ENCODE assay signal across 9 mouse cellular contexts in the genomic region with DNA sequence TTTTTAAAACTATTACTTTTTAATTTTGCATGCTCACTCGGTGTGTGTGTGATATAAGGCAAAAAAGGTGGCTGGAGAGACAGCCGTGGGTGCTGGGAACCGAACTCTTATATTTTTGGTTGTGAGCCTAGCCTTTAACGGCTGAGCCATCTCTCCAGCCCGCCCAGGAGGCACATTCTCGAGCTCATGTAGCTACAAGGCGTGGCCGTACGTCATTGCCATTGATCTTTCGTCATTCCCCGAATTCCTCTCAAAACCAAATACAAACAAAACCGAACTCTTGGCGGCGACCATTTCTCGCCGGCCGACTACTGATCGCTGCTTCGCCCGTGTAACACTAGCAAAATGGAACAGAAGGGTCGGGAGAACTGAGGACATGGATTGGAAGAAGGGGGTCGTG. TPM values are rescaled to one million over a fixed set of nuclear protein-coding genes. Genes with fewer than 3 reads are reported as not detected.
DNase-seq lines count a peak whose midpoint lies in the region; ATAC-seq and TF ChIP-seq lines count a peak whose summit lies in the region.
"Not testable (repeated sequence)": the region's sequence is repeated elsewhere in the genome, so short reads cannot be mapped to it uniquely, and the experiment has no call there.
"Had no signal": no experiment of that assay in that cellular context is flagged by ENCODE, and none has a peak within 500 bp of the region (broad histone marks: within the 10 kb centered on the region; RNA-seq: fewer than 3 reads in every experiment).

No protein-coding gene starts in this region.

- not testable (repeated sequence) for TF ChIP-seq POLR2A in liver, adult 2 months (IDR thresholded peaks at IDR 0.05; ENCODE audit: extremely low read depth, insufficient read depth, low read length)

- peak overlapping the region; percentile 55 for H3K4me2 ChIP-seq in heart, embryonic 12.5 days
- peak overlapping the region; percentile 47 for H3K4me2 ChIP-seq in kidney, embryonic 16.5 days (replicated peaks; ENCODE audit: low read depth, low read length)

- peak overlapping the region; percentile 67 for H3K4me3 ChIP-seq in erythroblast, embryonic 14.5 days (replicated peaks)
- H3K4me3 ChIP-seq in heart, embryonic 12.5 days = peak overlapping the region; percentile 71
- peak overlapping the region; percentile 71 for H3K4me3 ChIP-seq in kidney, embryonic 16.5 days (ENCODE audit: low read length)
- peak overlapping the region; percentile 79 for H3K4me3 ChIP-seq in liver, adult 2 months (ENCODE audit: insufficient read depth, low read depth, low read length)

- peak overlapping the region; percentile 62 for H3K27ac ChIP-seq in heart, embryonic 12.5 days (ENCODE audit: poor library complexity, severe bottlenecking)
- peak overlapping the region; percentile 85 for H3K27ac ChIP-seq in kidney, embryonic 16.5 days (ENCODE audit: low read length)
- peak overlapping the region; percentile 70 for H3K27ac ChIP-seq in liver, adult 2 months (replicated peaks; ENCODE audit: insufficient read depth, low read depth, low read length)

- peak; percentile 95 for DNase-seq in CD4-positive, CD25-positive, alpha-beta regulatory T cell, adult 2 months (ENCODE audit: low read depth, low spot score)
- peak; percentile 74 for DNase-seq in brain, embryonic 18.5 days (ENCODE audit: low read depth, low spot score)
- DNase-seq in liver, adult 2 months (ENCODE audit: extremely low read depth, low read depth, low spot score) = peak; percentile 83
- DNase-seq in spleen, postnatal 36 days (ENCODE audit: low spot score in 2 of 2) = peak; percentile 83 to 86

- ATAC-seq in heart, embryonic 12.5 days (ENCODE audit: insufficient number of reproducible peaks, low FRiP score) = peak; percentile 44
- ATAC-seq in kidney, embryonic 16.5 days (ENCODE audit: low FRiP score, low TSS enrichment) = peak; percentile 42; the same call in 1 of the 2 replicates
- ATAC-seq in monocyte, adult 5-6 weeks (replicated peaks; ENCODE audit: insufficient number of reproducible peaks, low FRiP score, low TSS enrichment, poor library complexity, severe bottlenecking) = peak; percentile 42

- H3K79me2 ChIP-seq in liver, adult 2 months (ENCODE audit: control insufficient read depth, insufficient read depth, low read length) = not testable (repeated sequence)

- not testable (repeated sequence) for TF ChIP-seq CTCF in liver, adult 2 months (IDR thresholded peaks at IDR 0.05; ENCODE audit: low read depth, low read length)

- not testable (repeated sequence) for H3K27me3 ChIP-seq in erythroblast, embryonic 14.5 days (ENCODE audit: control insufficient read depth); heart, embryonic 12.5 days (replicated peaks); kidney, embryonic 16.5 days (ENCODE audit: insufficient read depth, low read length); liver, adult 2 months (ENCODE audit: control insufficient read depth, insufficient read depth, low read length)

- H3K9me3 ChIP-seq in erythroblast, embryonic 14.5 days (ENCODE audit: control insufficient read depth, low read length); heart, embryonic 12.5 days (replicated peaks); kidney, embryonic 16.5 days (ENCODE audit: low read length): not testable (repeated sequence)

- under 1% methylated on average over 22 of the region's 22 CpGs for WGBS in heart, embryonic 12.5 days
- under 1% methylated on average over 22 of the region's 22 CpGs for WGBS in kidney, embryonic 16.5 days
- under 1% methylated on average over 22 of the region's 22 CpGs for WGBS in liver, adult 2 months

- not testable (repeated sequence) for H3K36me3 ChIP-seq in erythroblast, embryonic 14.5 days (ENCODE audit: control insufficient read depth); heart, embryonic 12.5 days; kidney, embryonic 16.5 days (ENCODE audit: insufficient read depth, low read length); liver, adult 2 months (ENCODE audit: control insufficient read depth, insufficient read depth, low read length)

- peaks cover 34% of the 10 kb centered on the region for H3K4me1 ChIP-seq in erythroblast, embryonic 14.5 days (ENCODE audit: control insufficient read depth)
- not testable (repeated sequence) for H3K4me1 ChIP-seq in heart, embryonic 12.5 days (replicated peaks); kidney, embryonic 16.5 days (ENCODE audit: insufficient read depth, low read length); liver, adult 2 months (ENCODE audit: control insufficient read depth, insufficient read depth, low read length)

- H3K9ac ChIP-seq in heart, embryonic 12.5 days = peak overlapping the region; percentile 78
- peak overlapping the region; percentile 74 for H3K9ac ChIP-seq in kidney, embryonic 16.5 days (replicated peaks; ENCODE audit: low read length)
- H3K9ac ChIP-seq in liver, adult 2 months (ENCODE audit: low read depth, low read length) = peak overlapping the region; percentile 73

RNA-seq across cellular contexts. Expression of gene Klrb1c, which starts 29.0 kb away (rescaled TPM):
- not detected in 2 replicates for polyA plus RNA-seq in erythroblast, embryonic 14.5 days (2012)
- not detected in 2 replicates for polyA plus RNA-seq in heart, embryonic 12.5 days (2016; fragmentation: Nextera tagmentation; extraction: Ambion mirVana)
- polyA plus RNA-seq in kidney, embryonic 16.5 days (2015; fragmentation: Nextera tagmentation; extraction: Ambion mirVana) = 0.06 and 0.30 TPM in 2 replicates
- 0.74 and 1.1 TPM in 2 replicates for total RNA-seq in liver, adult 2 months (2014; rRNA removed)
- polyA plus RNA-seq in liver, adult 2 months (2012; rRNA removed) = 0.13 and 0.17 TPM in 2 replicates
- 160 to 719 TPM (median 207 TPM) in 3 replicates for total RNA-seq in monocyte, adult 5-6 weeks (2017)

RNA-seq across cellular contexts. Expression of gene Klrb1, which starts 37.2 kb away (rescaled TPM):
- polyA plus RNA-seq in erythroblast, embryonic 14.5 days (2012) = not detected in 2 replicates
- not detected in 2 replicates for polyA plus RNA-seq in heart, embryonic 12.5 days (2016; fragmentation: Nextera tagmentation; extraction: Ambion mirVana)
- polyA plus RNA-seq in kidney, embryonic 16.5 days (2015; fragmentation: Nextera tagmentation; extraction: Ambion mirVana) = not detected in 2 replicates
- not detected in 2 replicates for total RNA-seq in liver, adult 2 months (2014; rRNA removed)
- not detected in 2 replicates for polyA plus RNA-seq in liver, adult 2 months (2012; rRNA removed)
- 8.4 to 20.4 TPM in 2 of 3 replicates, not detected in the other for total RNA-seq in monocyte, adult 5-6 weeks (2017)
- polyA plus RNA-seq: gonadal fat pad, adult 2 months had no signal

Comparison
In these comparisons a context has a peak if more than half of its experiments do, and no peak if none do; other contexts are left out.
1. Peak in every context shown above with its lines: DNase-seq, ATAC-seq, H3K4me3 ChIP-seq and H3K27ac ChIP-seq.